Mouse (Mus musculus) kidney, postnatal 10 days (tissue): Measurements from ENCODE around the gene Awat2.
A peak's percentile ranks its signal among the peaks of the same experiment; 100 is the strongest.
"Not testable (repeated sequence)": the region's sequence is repeated elsewhere in the genome, so short reads cannot be mapped to it uniquely, and the experiment has no call there.

Experiments used
- DNase-seq: peaks from one replicate; pipeline ENCODE4 v3.0.0; 2021; ENCODE audit warnings: mixed read lengths

The Awat2 gene

GRCm38 (mm10) chrX:100442617-100443016 lies at the start of gene Awat2:
Awat2 (minus strand) TSS chrX:100442717.
- not testable (repeated sequence) for DNase-seq

DNA sequence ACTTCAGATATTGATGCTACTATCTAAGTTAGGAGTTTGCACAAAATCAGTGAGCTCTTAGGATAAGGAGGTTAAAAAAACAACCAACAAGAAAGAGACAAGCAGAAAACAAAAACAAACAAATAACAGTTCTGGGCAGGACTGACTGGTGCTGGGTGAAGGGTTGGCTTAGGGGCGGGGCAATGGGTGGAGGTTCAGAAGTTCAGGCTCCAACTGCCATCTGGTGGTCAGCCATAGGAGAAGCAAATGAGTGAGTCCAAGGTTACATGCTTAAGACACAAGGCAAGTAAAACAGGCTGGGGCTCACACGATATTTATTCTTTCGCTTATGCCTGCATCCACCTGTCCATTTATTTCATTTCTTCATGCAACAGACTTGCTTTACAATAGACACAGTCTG lies 37.8 kb upstream of the Awat2 start:
- peak; percentile 78 for DNase-seq

GRCm38 (mm10) chrX:100475569-100476223 lies 33.2 kb upstream of the Awat2 start:
- no peak for DNase-seq

DNA sequence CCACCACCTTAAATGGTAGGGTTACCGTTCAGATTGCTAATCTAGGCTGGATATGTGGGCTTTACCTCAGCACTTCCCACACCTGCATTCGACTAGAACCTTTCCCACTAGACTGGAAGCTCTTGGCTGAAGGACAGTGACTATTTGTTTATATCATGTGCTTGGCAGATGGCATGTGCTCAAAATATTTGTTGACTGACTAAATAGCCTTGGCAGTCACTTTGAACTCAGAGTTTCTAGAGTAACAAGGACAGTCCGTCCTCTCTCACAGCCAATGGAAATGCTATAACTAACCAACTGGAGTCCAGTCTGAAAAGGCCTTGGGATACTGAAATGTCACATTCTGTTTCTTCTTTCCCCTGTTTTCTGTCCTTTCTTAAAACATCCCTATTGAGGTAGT lies 29.0 kb upstream of the Awat2 start:
- no peak for DNase-seq

DNA sequence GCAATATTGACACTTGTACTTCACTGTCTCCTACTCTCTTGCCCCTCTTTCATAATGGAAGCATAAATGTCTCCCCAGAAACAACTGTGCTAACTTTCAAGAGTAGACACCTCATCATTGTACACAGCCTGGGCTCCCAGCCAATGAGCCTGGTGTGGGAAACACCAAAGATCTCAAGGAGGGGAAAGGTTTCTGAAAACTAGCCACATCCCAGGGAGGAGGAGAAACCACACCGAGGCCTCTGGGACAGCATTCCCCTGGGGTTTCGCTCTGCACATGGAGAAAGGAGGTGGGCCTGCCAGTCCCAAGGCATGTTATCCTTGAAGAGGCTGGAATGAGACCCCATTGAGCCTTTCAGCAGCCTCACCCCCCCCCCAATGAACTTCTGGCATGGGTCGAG lies 27.6 kb upstream of the Awat2 start:
- DNase-seq = peak; percentile 11

DNA sequence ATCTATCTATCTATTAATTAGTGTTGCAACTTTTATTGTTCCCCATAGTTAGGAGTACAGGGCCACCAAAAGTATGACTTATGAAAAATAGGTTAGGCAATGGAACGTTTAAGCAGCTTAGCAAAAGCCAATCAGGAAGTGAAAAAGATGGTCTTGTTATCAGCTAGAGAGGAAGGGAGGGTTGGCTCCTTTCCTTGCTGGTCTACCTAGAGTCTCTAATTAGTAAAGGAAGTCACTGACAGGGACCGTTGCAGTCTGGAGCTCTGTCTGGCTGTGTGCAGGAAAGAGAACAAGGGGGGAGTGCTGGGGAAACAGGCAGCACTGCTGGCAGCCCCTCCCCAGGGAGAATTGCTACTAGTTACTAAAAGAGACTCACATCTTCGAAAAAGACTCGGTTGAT lies 25.5 kb upstream of the Awat2 start:
- DNase-seq = no peak

DNA sequence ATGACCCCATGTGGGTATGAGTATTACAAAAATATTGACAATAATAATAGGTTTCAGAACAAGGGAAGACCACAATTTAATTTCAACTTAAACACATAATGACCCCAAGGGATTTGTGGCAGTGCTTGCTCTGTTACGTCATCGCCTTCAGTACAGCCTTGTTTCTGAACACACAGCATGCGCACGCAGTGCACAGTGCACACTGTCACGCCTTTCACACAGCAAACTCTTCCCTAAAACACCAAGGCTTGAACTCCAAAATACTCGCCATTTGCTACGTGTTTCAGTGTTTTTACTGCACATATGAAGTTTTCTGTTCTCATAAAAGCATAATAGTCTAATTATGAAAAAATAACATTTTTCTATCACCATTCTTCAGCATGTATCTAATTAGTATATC lies 1.0 kb upstream of the Awat2 start:
- no peak for DNase-seq

DNA sequence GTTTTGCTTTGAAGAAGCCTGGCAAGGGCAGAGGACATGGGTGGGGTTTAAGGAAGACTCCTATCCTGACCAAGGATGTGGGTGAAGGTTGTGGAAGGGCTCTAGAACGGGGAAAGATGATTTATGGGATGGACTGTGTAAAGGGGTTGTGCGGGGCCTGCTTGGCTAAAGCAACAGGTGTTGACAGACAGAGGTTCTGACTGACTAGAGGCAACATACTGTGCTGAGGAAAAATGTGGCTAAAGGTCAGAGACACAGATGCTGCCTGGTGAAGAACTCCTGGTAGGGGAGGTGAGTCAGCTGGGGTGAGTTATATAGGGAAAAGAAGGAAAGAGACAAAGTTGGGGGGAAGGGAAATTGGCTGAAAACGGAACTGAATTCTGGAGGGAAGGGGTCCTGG lies 10.2 kb downstream of the Awat2 start:
- DNase-seq = no peak

GRCm38 (mm10) chrX:100428693-100429092 lies 13.8 kb downstream of the Awat2 start, which contains the start of gene Otud6a:
Otud6a (plus strand) TSS chrX:100429013.
- DNase-seq = no peak

GRCm38 (mm10) chrX:100409245-100409644 lies 33.3 kb downstream of the Awat2 start:
- no peak for DNase-seq

- DNase-seq = no peak
These were observed 40.9 kb downstream of the Awat2 start for GRCm38 (mm10) chrX:100401657-100402056.

DNA sequence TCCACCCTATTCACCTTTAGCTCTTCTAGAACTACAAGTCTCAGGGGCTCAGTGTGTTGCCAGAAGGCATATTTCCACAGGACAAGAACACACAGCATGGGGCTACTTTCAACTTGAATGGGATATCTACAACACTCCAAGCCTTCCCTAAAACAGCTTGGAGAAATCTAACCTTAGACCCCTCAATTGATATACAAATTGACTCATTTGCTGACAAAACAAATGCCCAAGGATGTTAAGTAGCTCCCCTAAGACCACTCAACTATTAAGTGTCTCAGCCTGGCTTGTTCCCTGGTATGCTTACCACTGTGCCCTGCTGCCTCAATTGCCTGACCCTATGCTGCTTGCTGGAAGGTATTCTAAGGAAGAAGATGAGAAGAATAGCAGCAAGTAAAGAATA lies 41.6 kb downstream of the Awat2 start:
- DNase-seq = no peak

DNA sequence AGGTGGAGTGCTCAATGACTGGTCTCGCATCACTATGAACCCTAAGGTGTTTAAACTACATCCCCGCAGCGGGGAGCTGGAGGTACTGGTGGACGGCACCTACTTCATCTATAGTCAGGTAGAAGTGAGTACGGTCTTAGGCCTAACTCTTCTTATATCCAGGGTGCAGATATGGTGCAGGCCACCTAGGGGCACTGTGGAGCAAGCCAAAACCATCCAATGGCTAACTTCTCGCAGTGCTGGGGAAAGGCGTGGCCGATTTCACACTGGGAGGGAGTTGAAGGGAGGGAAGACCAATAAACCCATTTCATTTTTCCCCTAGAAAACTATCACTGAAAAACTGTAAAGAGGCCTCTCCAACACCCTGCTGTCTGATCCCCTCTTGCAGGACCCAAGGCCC lies 47.5 kb downstream of the Awat2 start:
- peak; percentile 17 for DNase-seq

DNA sequence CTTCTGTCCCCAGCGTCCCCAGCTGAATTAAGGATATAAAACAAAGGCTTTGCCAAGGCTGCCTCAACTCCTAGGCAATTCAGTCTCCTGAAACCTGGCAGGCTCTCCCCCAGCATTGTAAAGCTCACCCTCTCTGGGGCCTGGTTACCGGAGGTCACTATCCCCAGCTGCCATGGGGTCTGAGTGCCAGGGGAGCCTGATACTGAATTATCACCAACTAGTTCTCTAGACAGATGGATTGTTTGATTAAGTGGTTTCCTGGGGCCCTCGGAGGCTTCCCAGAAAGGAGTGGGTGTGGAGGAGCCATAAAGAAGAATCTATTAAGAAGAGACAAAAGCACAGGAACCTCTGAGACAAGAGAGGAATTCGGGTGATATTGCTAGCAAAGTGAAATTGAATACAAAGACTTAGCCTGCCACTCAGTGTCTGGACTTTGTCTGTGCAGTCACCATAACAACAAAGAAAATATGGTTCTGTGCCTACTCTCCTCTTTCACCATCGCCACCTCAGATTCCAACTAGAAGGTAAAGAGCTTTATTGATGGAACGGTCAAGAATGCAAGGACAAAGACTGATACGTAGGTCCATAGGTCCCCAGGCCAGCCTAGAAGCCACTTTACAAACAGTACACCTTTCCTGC lies 48.2 kb downstream of the Awat2 start:
- no peak for DNase-seq

- DNase-seq = peak; percentile 52
These were observed 50.2 kb downstream of the Awat2 start for GRCm38 (mm10) chrX:100392304-100392703.

DNA sequence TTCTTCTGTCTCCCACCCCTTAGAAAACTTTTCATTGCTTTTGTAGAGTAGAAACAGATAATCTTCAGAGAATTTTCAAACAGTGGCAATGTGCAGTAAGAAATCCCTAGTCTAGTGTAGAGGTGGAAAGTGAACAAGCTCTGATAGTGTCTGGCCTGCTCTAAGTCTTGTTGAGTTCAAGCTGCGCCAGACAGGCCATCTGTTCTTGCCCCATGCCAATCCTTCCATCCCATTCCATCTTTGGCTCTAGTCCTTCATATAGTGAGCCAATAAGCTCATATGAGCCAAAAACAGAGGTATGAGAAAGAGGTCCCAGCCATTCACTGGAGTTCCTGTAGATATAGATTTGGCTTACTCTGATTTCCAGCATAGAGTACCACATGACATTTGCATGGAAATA lies 52.6 kb downstream of the Awat2 start:
- DNase-seq = no peak

- no peak for DNase-seq
These were observed 85.5 kb downstream of the Awat2 start for GRCm38 (mm10) chrX:100356974-100357373.
